Mouse (Mus musculus) CH12.LX (cell line): ENCODE results near the gene Bfsp2.

Experiments used
- BHLHE40 ChIP-seq: IDR thresholded peaks from 2 replicates; pipeline ENCODE4 v1.6.1; 2011; ENCODE audit warnings: mild to moderate bottlenecking, low read depth, low read length, improper control_type of control experiment
- CHD2 ChIP-seq: IDR thresholded peaks from 2 replicates; pipeline ENCODE4 v1.6.1; 2011; ENCODE audit warnings: low read length, improper control_type of control experiment
- CTCF ChIP-seq, 2 experiments: IDR thresholded peaks in 1 of 2; conservative IDR thresholded peaks in 1 of 2; 2 replicates each; pipeline ENCODE4 v1.5.1; 2011 to 2012; ENCODE audit warnings: low read depth in 2 of 2, low read length in 2 of 2, improper control_type of control experiment in 1 of 2, inconsistent platforms in 1 of 2, mild to moderate bottlenecking in 1 of 2, moderate library complexity in 1 of 2
- EP300 ChIP-seq: IDR thresholded peaks from 2 replicates; pipeline ENCODE4 v1.6.1; 2011; ENCODE audit warnings: low read length, improper control_type of control experiment
- JUN ChIP-seq: IDR thresholded peaks from 2 replicates; pipeline ENCODE4 v1.6.1; 2011; ENCODE audit warnings: low read depth, mild to moderate bottlenecking, low read length, improper control_type of control experiment, moderate library complexity; ENCODE audit not compliant: insufficient read depth
- JUND ChIP-seq: conservative IDR thresholded peaks from 2 replicates; pipeline ENCODE4 v1.6.1; 2011; ENCODE audit warnings: low read depth, low read length, improper control_type of control experiment
- KAT2A ChIP-seq: IDR thresholded peaks from 2 replicates; pipeline ENCODE4 v1.6.1; 2012; ENCODE audit warnings: low read length, improper control_type of control experiment, inconsistent platforms; ENCODE audit not compliant: insufficient replicate concordance
- MYC ChIP-seq: IDR thresholded peaks from 2 replicates; pipeline ENCODE4 v1.6.1; 2011; ENCODE audit warnings: low read depth, mild to moderate bottlenecking, improper control_type of control experiment, low read length
- NELFE ChIP-seq: IDR thresholded peaks from 2 replicates; pipeline ENCODE4 v1.6.1; 2011; ENCODE audit warnings: low read depth, low read length, improper control_type of control experiment
- NRF1 ChIP-seq: IDR thresholded peaks from 2 replicates; pipeline ENCODE4 v1.6.1; 2014; ENCODE audit warnings: low read depth, mild to moderate bottlenecking, inconsistent platforms, low read length, improper control_type of control experiment, moderate library complexity
- POLR2A ChIP-seq: IDR thresholded peaks from 2 replicates; pipeline ENCODE4 v1.6.1; 2011; ENCODE audit warnings: low read depth, mild to moderate bottlenecking, improper control_type of control experiment, low read length
- USF2 ChIP-seq: conservative IDR thresholded peaks from 2 replicates; pipeline ENCODE4 v1.6.1; 2011; ENCODE audit warnings: low read depth, low read length, improper control_type of control experiment
- ZC3H11A ChIP-seq: IDR thresholded peaks from 2 replicates; pipeline ENCODE4 v1.6.1; 2012; ENCODE audit warnings: low read depth, mild to moderate bottlenecking, inconsistent platforms, low read length, improper control_type of control experiment

- no peak for TF ChIP-seq CTCF (conservative IDR thresholded peaks at IDR 0.05 in 1 of 2, IDR thresholded peaks at IDR 0.05 in 1 of 2; ENCODE audit: low read depth in 2 of 2, low read length in 2 of 2)
- no peak for TF ChIP-seq MYC
- TF ChIP-seq KAT2A: no peak
- no peak for TF ChIP-seq EP300
- no peak for TF ChIP-seq CHD2
- TF ChIP-seq ZC3H11A: no peak
- TF ChIP-seq POLR2A: no peak
- no peak for TF ChIP-seq NELFE
- no peak for TF ChIP-seq BHLHE40
- no peak for TF ChIP-seq JUN
- no peak for TF ChIP-seq USF2
- no peak for TF ChIP-seq NRF1
- TF ChIP-seq JUND: no peak
These were observed 6.1 kb downstream of the Bfsp2 start for GRCm38 (mm10) chr9:103473915-103474688.
